Mouse (Mus musculus): ENCODE data around the gene Rpl7l1. TPM values are rescaled to one million over a fixed set of nuclear protein-coding genes. Genes with fewer than 3 reads are reported as not detected.

Rpl7l1 gene
- total RNA-seq, 1 experiment from 2014 or later: 121 TPM

Other genes starting within 250 kb of the Rpl7l1 start
- gene Cul9, start 236.3 kb downstream of the Rpl7l1 start, total RNA-seq (2017): 4.4 to 7.6 TPM (median 4.9 TPM) in 3 replicates
- gene Srf, start 226.5 kb downstream of the Rpl7l1 start, total RNA-seq (2017): 24.8 to 46.0 TPM (median 36.6 TPM) in 3 replicates
- gene Ptk7, start 153.2 kb downstream of the Rpl7l1 start, total RNA-seq (2017): not detected in 3 replicates
- gene Klc4, start 136.7 kb downstream of the Rpl7l1 start, total RNA-seq (2017): 15.6 to 18.9 TPM (median 18.5 TPM) in 3 replicates
- 26.1 to 33.3 TPM (median 28.5 TPM) in 3 replicates for gene Mrpl2, start 136.4 kb downstream of the Rpl7l1 start, total RNA-seq (2017)
- gene Cul7, start 132.3 kb downstream of the Rpl7l1 start, total RNA-seq (2017): 2.0 to 3.2 TPM (median 3.2 TPM) in 3 replicates
- 52.8 to 99.5 TPM (median 65.5 TPM) in 3 replicates for gene Rrp36, start 108.3 kb downstream of the Rpl7l1 start, total RNA-seq (2017)
- gene Mea1, start 103.9 kb downstream of the Rpl7l1 start, total RNA-seq (2017): 79.9 to 102 TPM (median 82.5 TPM) in 3 replicates
- 24.6 to 30.1 TPM (median 28.5 TPM) in 3 replicates for gene Klhdc3, start 101.8 kb downstream of the Rpl7l1 start, total RNA-seq (2017)
- 24.4 to 34.6 TPM (median 30.2 TPM) in 3 replicates for gene Ppp2r5d, start 77.6 kb downstream of the Rpl7l1 start, total RNA-seq (2017)
- 5.4 to 11.1 TPM (median 10.3 TPM) in 3 replicates for gene Pex6, start 71.2 kb downstream of the Rpl7l1 start, total RNA-seq (2017)
- gene Gnmt, start 53.5 kb downstream of the Rpl7l1 start, total RNA-seq (2017): 2.2 to 3.4 TPM (median 3.1 TPM) in 3 replicates
- 88.2 to 109 TPM (median 106 TPM) in 3 replicates for gene Cnpy3, start 30.5 kb downstream of the Rpl7l1 start, total RNA-seq (2017)
- 0.38 TPM in 1 of 3 replicates, not detected in the others for gene Ptcra, start 19.0 kb downstream of the Rpl7l1 start, total RNA-seq (2017)
- gene 2310039H08Rik, start 10.0 kb downstream of the Rpl7l1 start, total RNA-seq (2017): 4.2 to 8.7 TPM (median 4.2 TPM) in 3 replicates
- 15.0 to 38.1 TPM (median 25.2 TPM) in 3 replicates for gene Bicral, start 75.8 kb upstream of the Rpl7l1 start, total RNA-seq (2017)
- 6.9 to 17.1 TPM (median 7.5 TPM) in 3 replicates for gene Tbcc, start 108.0 kb upstream of the Rpl7l1 start, total RNA-seq (2017)
- not detected in 3 replicates for gene Prph2, start 127.8 kb upstream of the Rpl7l1 start, total RNA-seq (2017)
- 45.5 to 87.7 TPM (median 46.5 TPM) in 3 replicates for gene Ubr2, start 227.9 kb upstream of the Rpl7l1 start, total RNA-seq (2017)